Mouse (Mus musculus): ENCODE data around the gene Rpl14. TPM values are rescaled to one million over a fixed set of nuclear protein-coding genes. Genes with fewer than 3 reads are reported as not detected.

Gene Rpl14
- polyA plus RNA-seq, 1 experiment from 2014 or later = 488 TPM

GRCm38 (mm10) chr9:120577706-120578405 is 6.6 kb downstream of the Rpl14 start:
- H3K4me3 ChIP-seq (ENCODE audit: low read depth, low read length) = peak overlapping the region; percentile 54
- no peak for ATAC-seq (ENCODE audit: low read depth)
- H3K27ac ChIP-seq (ENCODE audit: low read depth, low read length) = peak overlapping the region; percentile 71; the same call in 1 of the 2 replicates
- no peaks in the 10 kb centered on the region for H3K27me3 ChIP-seq (ENCODE audit: control insufficient read depth, insufficient read depth, low read length)
- no peaks in the 10 kb centered on the region for H3K9me3 ChIP-seq (ENCODE audit: control insufficient read depth, low read length)
- peaks cover 10% of the 10 kb centered on the region for H3K4me1 ChIP-seq (ENCODE audit: control insufficient read depth, insufficient read depth, low read length)
- peaks cover 23% of the 10 kb centered on the region for H3K36me3 ChIP-seq (ENCODE audit: control insufficient read depth, insufficient read depth, low read length)
- H3K4me2 ChIP-seq (ENCODE audit: low read depth, low read length) = peak overlapping the region; percentile 60
- H3K9ac ChIP-seq (replicated peaks; ENCODE audit: low read depth, low read length) = peak overlapping the region; percentile 59
- WGBS = 58% methylated on average over 12 of the region's 12 CpGs

- H3K9ac ChIP-seq (replicated peaks; ENCODE audit: low read depth, low read length) = no peak overlapping the region
- ATAC-seq (ENCODE audit: low read depth) = no peak
- H3K27me3 ChIP-seq (ENCODE audit: control insufficient read depth, insufficient read depth, low read length) = no peaks in the 10 kb centered on the region
- no peak overlapping the region for H3K4me2 ChIP-seq (ENCODE audit: low read depth, low read length)
- peaks cover 12% of the 10 kb centered on the region for H3K4me1 ChIP-seq (ENCODE audit: control insufficient read depth, insufficient read depth, low read length)
- H3K4me3 ChIP-seq (ENCODE audit: low read depth, low read length) = no peak overlapping the region
- H3K9me3 ChIP-seq (ENCODE audit: control insufficient read depth, low read length) = no peaks in the 10 kb centered on the region
- WGBS = 59% methylated on average over 6 of the region's 6 CpGs
- H3K36me3 ChIP-seq (ENCODE audit: control insufficient read depth, insufficient read depth, low read length) = peaks cover 14% of the 10 kb centered on the region
- H3K27ac ChIP-seq (ENCODE audit: low read depth, low read length) = no peak overlapping the region
Observed at GRCm38 (mm10) chr9:120578701-120579100, 7.5 kb downstream of the Rpl14 start.

- Histone ChIP-seq H3K4me1 (ENCODE audit: control insufficient read depth, insufficient read depth, low read length) (peaks cover 12% of the 10 kb centered on the region), H3K9ac (replicated peaks; ENCODE audit: low read depth, low read length) (no peak overlapping the region), H3K27me3 (ENCODE audit: control insufficient read depth, insufficient read depth, low read length) (no peaks in the 10 kb centered on the region), H3K4me3 (ENCODE audit: low read depth, low read length) (no peak overlapping the region), H3K36me3 (ENCODE audit: control insufficient read depth, insufficient read depth, low read length) (peaks cover 3% of the 10 kb centered on the region), H3K4me2 (ENCODE audit: low read depth, low read length) (no peak overlapping the region), H3K27ac (ENCODE audit: low read depth, low read length) (no peak overlapping the region), H3K9me3 (ENCODE audit: control insufficient read depth, low read length) (no peaks in the 10 kb centered on the region)
- WGBS = 77% methylated on average over 7 of the region's 7 CpGs
- ATAC-seq (ENCODE audit: low read depth) = no peak
Observed at GRCm38 (mm10) chr9:120579808-120580207, 8.6 kb downstream of the Rpl14 start.

- H3K4me2 ChIP-seq (ENCODE audit: low read depth, low read length) = peak overlapping the region; percentile 53
- no peaks in the 10 kb centered on the region for H3K27me3 ChIP-seq (ENCODE audit: control insufficient read depth, insufficient read depth, low read length)
- no peaks in the 10 kb centered on the region for H3K9me3 ChIP-seq (ENCODE audit: control insufficient read depth, low read length)
- WGBS = 30% methylated on average over 21 of the region's 21 CpGs
- peak overlapping the region; percentile 42; the same call in 1 of the 2 replicates for H3K9ac ChIP-seq (replicated peaks; ENCODE audit: low read depth, low read length)
- peaks cover 12% of the 10 kb centered on the region for H3K4me1 ChIP-seq (ENCODE audit: control insufficient read depth, insufficient read depth, low read length)
- H3K36me3 ChIP-seq (ENCODE audit: control insufficient read depth, insufficient read depth, low read length) = no peaks in the 10 kb centered on the region
- H3K27ac ChIP-seq (ENCODE audit: low read depth, low read length) = no peak overlapping the region
- ATAC-seq (ENCODE audit: low read depth) = peak; percentile 14; the same call in 1 of the 2 replicates
- H3K4me3 ChIP-seq (ENCODE audit: low read depth, low read length) = peak overlapping the region; percentile 19; the same call in 1 of the 2 replicates
Observed at GRCm38 (mm10) chr9:120581941-120582618, 10.8 kb downstream of the Rpl14 start.

GRCm38 (mm10) chr9:120582619-120583308 is 11.5 kb downstream of the Rpl14 start:
- peak overlapping the region; percentile 19; the same call in 1 of the 2 replicates for H3K4me3 ChIP-seq (ENCODE audit: low read depth, low read length)
- peaks cover 9% of the 10 kb centered on the region for H3K4me1 ChIP-seq (ENCODE audit: control insufficient read depth, insufficient read depth, low read length)
- H3K27me3 ChIP-seq (ENCODE audit: control insufficient read depth, insufficient read depth, low read length) = no peaks in the 10 kb centered on the region
- H3K9me3 ChIP-seq (ENCODE audit: control insufficient read depth, low read length) = no peaks in the 10 kb centered on the region
- WGBS = 10% methylated on average over 28 of the region's 28 CpGs
- H3K9ac ChIP-seq (replicated peaks; ENCODE audit: low read depth, low read length) = peak overlapping the region; percentile 42; the same call in 1 of the 2 replicates
- H3K36me3 ChIP-seq (ENCODE audit: control insufficient read depth, insufficient read depth, low read length) = no peaks in the 10 kb centered on the region
- peak overlapping the region; percentile 53 for H3K4me2 ChIP-seq (ENCODE audit: low read depth, low read length)
- peak; percentile 86 for ATAC-seq (ENCODE audit: low read depth)
- H3K27ac ChIP-seq (ENCODE audit: low read depth, low read length) = no peak overlapping the region

GRCm38 (mm10) chr9:120583314-120583713 is 12.1 kb downstream of the Rpl14 start:
- no peak overlapping the region for H3K27ac ChIP-seq (ENCODE audit: low read depth, low read length)
- 0 out of 2 replicates have a peak, but pooled peaks cover 6% of the 10 kb centered on the region for H3K4me1 ChIP-seq (ENCODE audit: control insufficient read depth, insufficient read depth, low read length)
- H3K27me3 ChIP-seq (ENCODE audit: control insufficient read depth, insufficient read depth, low read length) = no peaks in the 10 kb centered on the region
- H3K36me3 ChIP-seq (ENCODE audit: control insufficient read depth, insufficient read depth, low read length) = no peaks in the 10 kb centered on the region
- H3K9ac ChIP-seq (replicated peaks; ENCODE audit: low read depth, low read length) = 0 out of 2 replicates have a peak overlapping the region, but pooled peaks have one; percentile 42
- WGBS = 76% methylated on average over 3 of the region's 3 CpGs
- H3K4me2 ChIP-seq (ENCODE audit: low read depth, low read length) = peak overlapping the region; percentile 53; the same call in 1 of the 2 replicates
- no peak for ATAC-seq (ENCODE audit: low read depth)
- no peaks in the 10 kb centered on the region for H3K9me3 ChIP-seq (ENCODE audit: control insufficient read depth, low read length)
- H3K4me3 ChIP-seq (ENCODE audit: low read depth, low read length) = no peak overlapping the region

GRCm38 (mm10) chr9:120586546-120586945 is 15.3 kb downstream of the Rpl14 start:
- Histone ChIP-seq H3K9me3 (ENCODE audit: control insufficient read depth, low read length) (no peaks in the 10 kb centered on the region), H3K4me2 (ENCODE audit: low read depth, low read length) (no peak overlapping the region), H3K27me3 (ENCODE audit: control insufficient read depth, insufficient read depth, low read length) (no peaks in the 10 kb centered on the region), H3K4me1 (ENCODE audit: control insufficient read depth, insufficient read depth, low read length) (0 out of 2 replicates have a peak, but pooled peaks cover 6% of the 10 kb centered on the region), H3K4me3 (ENCODE audit: low read depth, low read length) (no peak overlapping the region), H3K36me3 (ENCODE audit: control insufficient read depth, insufficient read depth, low read length) (no peaks in the 10 kb centered on the region), H3K27ac (ENCODE audit: low read depth, low read length) (no peak overlapping the region), H3K9ac (replicated peaks; ENCODE audit: low read depth, low read length) (no peak overlapping the region)
- 17% methylated on average over 3 of the region's 3 CpGs for WGBS
- ATAC-seq (ENCODE audit: low read depth) = no peak

- no peaks in the 10 kb centered on the region for H3K27me3 ChIP-seq (ENCODE audit: control insufficient read depth, insufficient read depth, low read length)
- no peak overlapping the region for H3K4me3 ChIP-seq (ENCODE audit: low read depth, low read length)
- H3K9ac ChIP-seq (replicated peaks; ENCODE audit: low read depth, low read length) = no peak overlapping the region
- ATAC-seq (ENCODE audit: low read depth) = no peak
- no peak overlapping the region for H3K4me2 ChIP-seq (ENCODE audit: low read depth, low read length)
- H3K4me1 ChIP-seq (ENCODE audit: control insufficient read depth, insufficient read depth, low read length) = no peaks in the 10 kb centered on the region
- H3K36me3 ChIP-seq (ENCODE audit: control insufficient read depth, insufficient read depth, low read length) = no peaks in the 10 kb centered on the region
- no peaks in the 10 kb centered on the region for H3K9me3 ChIP-seq (ENCODE audit: control insufficient read depth, low read length)
- no peak overlapping the region for H3K27ac ChIP-seq (ENCODE audit: low read depth, low read length)
- WGBS = 4% methylated on average over 9 of the region's 9 CpGs
Observed at GRCm38 (mm10) chr9:120591490-120591889, 20.2 kb downstream of the Rpl14 start.
